Mouse (Mus musculus) heart, postnatal 0 days (tissue): ENCODE results near the gene Hltf. TPM values are rescaled to one million over a fixed set of nuclear protein-coding genes. Genes with fewer than 3 reads are reported as not detected.
"Not testable (repeated sequence)": the region's sequence is repeated elsewhere in the genome, so short reads cannot be mapped to it uniquely, and the experiment has no call there.

ENCODE experiments used
- ATAC-seq: fragments of 200-750 bp; cut with Nextera tagmentation; 2 replicates; pipeline ENCODE4 v1.8.0; 2017; ENCODE audit warnings: low read depth, moderate number of reproducible peaks, moderate library complexity; ENCODE audit not compliant: insufficient read depth
- DNase-seq: peaks from one replicate; pipeline ENCODE4 v3.0.0-alpha.2; 2016; ENCODE audit warnings: low spot score
- H3K27ac ChIP-seq: fragments of 300-500 bp; sonication (generic); 2 replicates; pipeline ENCODE4 v1.5.1; 2014; ENCODE audit warnings: low read depth, mild to moderate bottlenecking
- H3K27me3 ChIP-seq: fragments of 300-500 bp; sonication (generic); 2 replicates; pipeline ENCODE4 v1.6.1; 2014; ENCODE audit warnings: low read length, mixed read lengths; ENCODE audit not compliant: control insufficient read depth, insufficient read depth
- H3K36me3 ChIP-seq: fragments of 300-500 bp; sonication (generic); replicated peaks from 2 replicates; pipeline ENCODE4 v1.6.1; 2014; ENCODE audit warnings: low read length, mixed read lengths; ENCODE audit not compliant: control insufficient read depth, insufficient read depth
- H3K4me1 ChIP-seq: fragments of 300-500 bp; sonication (generic); 2 replicates; pipeline ENCODE4 v1.6.1; 2014; ENCODE audit warnings: antibody characterized with exemption; ENCODE audit not compliant: control insufficient read depth, insufficient read depth
- H3K4me2 ChIP-seq: fragments of 300-500 bp; sonication (generic); 2 replicates; pipeline ENCODE4 v1.6.1; 2014; ENCODE audit warnings: low read depth, mild to moderate bottlenecking, low read length, moderate library complexity
- H3K4me3 ChIP-seq: fragments of 300-500 bp; sonication (generic); 2 replicates; pipeline ENCODE4 v1.5.1; 2014; ENCODE audit warnings: low read depth, low read length
- H3K9ac ChIP-seq: fragments of 300-500 bp; sonication (generic); replicated peaks from 2 replicates; pipeline ENCODE4 v1.6.1; 2014; ENCODE audit warnings: low read depth, low read length, mixed read lengths
- H3K9me3 ChIP-seq: fragments of 300-500 bp; sonication (generic); replicated peaks from 2 replicates; pipeline ENCODE4 v1.6.1; 2016; ENCODE audit warnings: low read length; ENCODE audit not compliant: control insufficient read depth
- CTCF ChIP-seq: IDR thresholded peaks from 2 replicates; pipeline ENCODE4 v1.5.1; 2016; ENCODE audit warnings: antibody characterized with exemption, control low read depth, low read depth
- EP300 ChIP-seq: IDR thresholded peaks from 2 replicates; pipeline ENCODE4 v1.6.1; 2016; ENCODE audit warnings: antibody characterized with exemption, low read depth
- WGBS: fragments of 180-500 bp; shearing (Covaris S2); extraction: QIAGEN DNeasy Blood & Tissue Kit; methylation state at CpG from one replicate; pipeline ENCODE4 v1.1.7; 2014; 5-methylcytosine and 5-hydroxymethylcytosine counted together
- polyA plus RNA-seq: library from polyadenylated mRNA; unstranded; fragments of >200 nt; fragmentation: Nextera tagmentation; extraction: Ambion mirVana; gene quantifications from 2 replicates; pipeline ENCODE4 v1.2.1, GENCODE M21; 2015
- total RNA-seq: library from RNA; depleted of rRNA; stranded (reverse); fragments of >200 nt; gene quantifications from 2 replicates; pipeline ENCODE4 v1.2.3, GENCODE M21; 2014; ENCODE audit warnings: low replicate concordance; rRNA removed

Hltf gene
- total RNA-seq, result 7.3 and 8.9 TPM in 2 replicates
- 9.6 TPM in 2 replicates for polyA plus RNA-seq

DNA sequence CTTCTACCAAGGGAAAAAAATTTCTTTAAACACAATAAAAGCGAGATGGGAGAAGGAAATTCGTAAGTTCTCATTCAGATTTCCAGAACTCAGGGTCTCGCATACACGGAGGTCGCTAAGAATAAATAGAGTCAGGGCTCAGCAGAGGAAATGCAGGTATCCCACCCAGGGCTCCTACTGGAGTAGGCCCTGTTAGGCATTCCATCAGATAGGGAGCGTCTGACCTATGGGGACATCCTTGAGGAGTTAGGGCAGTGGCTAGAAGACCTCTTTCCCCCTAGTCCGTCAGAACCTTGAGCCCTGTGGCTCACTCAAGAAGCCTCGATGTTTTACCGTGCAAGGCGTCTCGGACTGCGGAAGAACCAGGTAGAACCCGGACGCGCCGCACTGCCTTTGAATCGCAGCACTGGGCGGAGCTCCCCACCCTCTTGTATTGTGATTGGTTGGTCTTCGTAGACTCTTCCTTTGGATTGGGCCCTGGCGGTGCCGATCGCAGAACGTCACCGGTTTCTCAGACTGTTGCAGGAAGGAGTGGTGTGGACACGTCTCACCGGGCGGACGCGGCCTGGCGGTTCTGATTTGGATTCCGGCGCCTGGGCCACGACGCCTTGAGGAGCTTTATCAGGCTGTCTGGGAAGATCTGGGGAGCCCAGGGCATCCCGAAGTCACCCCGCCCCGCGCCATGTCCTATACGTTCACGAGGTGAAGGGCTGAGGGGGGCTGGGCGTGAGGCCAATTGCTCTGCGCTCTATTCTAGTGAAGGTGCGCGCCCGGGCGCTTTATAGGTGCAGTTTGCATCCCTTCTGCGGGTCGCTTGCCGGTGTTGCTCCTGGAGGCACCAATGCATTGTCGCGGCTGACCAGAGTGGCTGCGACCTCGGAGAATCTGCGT, at the start of gene Hltf:
Hltf (plus strand) TSS at position 506 of the 891 bp plus-strand sequence.
- H3K27ac ChIP-seq, result peak within 1 kb of the TSS; percentile 81
- peaks cover 11% of the 10 kb centered on the region for H3K36me3 ChIP-seq
- peak; percentile 94 for DNase-seq
- under 1% methylated on average over 54 of the region's 54 CpGs for WGBS
- peaks cover 6% of the 10 kb centered on the region for H3K4me1 ChIP-seq
- H3K4me2 ChIP-seq, result peak within 1 kb of the TSS; percentile 77
- peak within 1 kb of the TSS; percentile 75 for H3K9ac ChIP-seq
- H3K4me3 ChIP-seq, result peak within 1 kb of the TSS; percentile 98
- peak; percentile 52; the same call in 1 of the 2 replicates for TF ChIP-seq EP300
- no peak for TF ChIP-seq CTCF
- no peaks in the 10 kb centered on the region for H3K27me3 ChIP-seq
- H3K9me3 ChIP-seq, result no peaks in the 10 kb centered on the region
- ATAC-seq, result peak; percentile 100

DNA sequence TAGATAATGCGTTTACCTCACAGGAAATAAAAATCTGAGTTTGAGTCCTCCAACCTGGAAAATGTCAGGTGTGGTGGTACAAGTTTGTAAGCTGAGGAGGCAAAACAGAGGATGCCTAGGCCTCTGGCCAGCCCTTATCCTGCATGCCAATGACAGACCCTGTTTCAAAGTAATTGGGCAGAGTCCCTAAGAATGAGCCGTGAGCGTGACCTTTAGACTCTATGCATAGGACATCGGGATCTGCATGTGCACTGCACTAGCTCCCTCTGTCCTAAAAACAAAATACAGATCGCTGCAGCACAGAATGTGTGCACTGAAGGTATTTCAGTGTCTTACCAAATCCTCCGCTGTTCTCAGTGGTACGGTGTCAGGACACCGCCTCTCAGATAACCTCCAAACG, 47.1 kb upstream of the Hltf start:
- Histone ChIP-seq H3K4me2 (no peak overlapping the region), H3K27me3 (no peaks in the 10 kb centered on the region), H3K9me3 (no peaks in the 10 kb centered on the region), H3K27ac (no peak overlapping the region), H3K4me3 (no peak overlapping the region), H3K4me1 (no peaks in the 10 kb centered on the region), H3K9ac (no peak overlapping the region), H3K36me3 (peaks cover 57% of the 10 kb centered on the region)
- DNase-seq, result no peak
- 86% methylated on average over 9 of the region's 9 CpGs for WGBS
- TF ChIP-seq CTCF (no peak), EP300 (no peak)
- ATAC-seq, result no peak

DNA sequence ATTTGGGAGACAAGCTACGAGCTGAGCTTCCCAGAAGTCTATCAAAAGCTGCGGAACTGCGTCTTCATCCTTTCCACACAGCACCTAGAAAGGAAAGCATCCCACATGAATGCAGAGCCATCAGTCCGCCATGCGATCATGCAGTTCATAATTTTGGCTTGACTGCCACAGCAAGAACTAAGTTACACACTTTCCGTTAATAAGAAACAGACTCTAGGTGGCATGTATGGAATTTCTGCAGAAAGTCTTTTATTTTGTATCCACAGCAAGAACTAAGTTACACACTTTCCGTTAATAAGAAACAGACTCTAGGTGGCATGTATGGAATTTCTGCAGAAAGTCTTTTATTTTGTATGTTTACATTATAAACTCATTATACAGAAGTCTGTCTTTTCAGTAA, 46.7 kb upstream of the Hltf start:
- not testable (repeated sequence) for H3K4me2 ChIP-seq, H3K27me3 ChIP-seq, ATAC-seq, DNase-seq, H3K9me3 ChIP-seq, H3K4me3 ChIP-seq, H3K4me1 ChIP-seq, H3K27ac ChIP-seq, H3K9ac ChIP-seq
- H3K36me3 ChIP-seq, result peaks cover 58% of the 10 kb centered on the region
- WGBS, result 85% methylated on average over 7 of the region's 7 CpGs

DNA sequence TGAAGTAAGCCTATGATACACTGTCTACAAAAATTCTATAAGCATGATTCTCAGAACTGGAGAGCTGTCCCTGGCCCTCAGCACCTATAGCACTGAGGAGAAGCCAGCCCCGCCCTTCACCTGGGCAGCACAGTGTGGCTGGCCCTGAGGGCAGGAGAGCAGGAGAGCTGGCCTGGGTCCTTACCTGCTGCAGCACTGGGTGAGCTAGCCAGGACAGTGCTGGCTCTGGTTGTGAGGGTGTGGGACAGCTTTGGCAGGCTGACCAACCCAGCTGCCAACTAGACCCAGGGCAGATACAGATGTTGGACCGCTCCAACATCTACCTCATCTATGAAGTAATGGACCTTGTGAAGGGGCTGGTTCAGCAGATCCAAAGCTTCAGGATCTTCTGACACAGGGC, 43.2 kb upstream of the Hltf start:
- Histone ChIP-seq H3K27me3 (no peaks in the 10 kb centered on the region), H3K36me3 (peaks cover 64% of the 10 kb centered on the region), H3K27ac (no peak overlapping the region), H3K4me3 (no peak overlapping the region), H3K9ac (no peak overlapping the region), H3K4me1 (no peaks in the 10 kb centered on the region), H3K9me3 (no peaks in the 10 kb centered on the region), H3K4me2 (no peak overlapping the region)
- WGBS, result 88% methylated on average over 2 of the region's 2 CpGs
- TF ChIP-seq EP300 (no peak), CTCF (no peak)
- DNase-seq (no peak), ATAC-seq (no peak)

- no peak overlapping the region for H3K4me2 ChIP-seq
- no peaks in the 10 kb centered on the region for H3K27me3 ChIP-seq
- H3K4me1 ChIP-seq, result no peaks in the 10 kb centered on the region
- H3K27ac ChIP-seq, result no peak overlapping the region
- H3K9me3 ChIP-seq, result no peaks in the 10 kb centered on the region
- ATAC-seq (no peak), DNase-seq (no peak)
- WGBS, result 69% methylated on average over 8 of the region's 8 CpGs
- H3K4me3 ChIP-seq, result no peak overlapping the region
- no peak overlapping the region for H3K9ac ChIP-seq
- TF ChIP-seq EP300, result no peak
- no peak for TF ChIP-seq CTCF
- H3K36me3 ChIP-seq, result peaks cover 69% of the 10 kb centered on the region
Measured at GRCm38 (mm10) chr3:20018076-20018475, 39.5 kb upstream of the Hltf start.
